Mouse (Mus musculus): ENCODE data around the gene Gpr156. TPM values are rescaled to one million over a fixed set of nuclear protein-coding genes. Genes with fewer than 3 reads are reported as not detected.
A peak's percentile ranks its signal among the peaks of the same experiment; 100 is the strongest.

Gene Gpr156
- total RNA-seq, 2 experiments from 2014 or later = 1.2 to 1.5 TPM

GRCm38 (mm10) chr16:37916818-37917201 lies 514 bp downstream of the Gpr156 start:
- DNase-seq (ENCODE audit: low spot score in 2 of 2) = no peak

- no peak for DNase-seq (ENCODE audit: low spot score in 2 of 2)
These were observed 2.7 kb downstream of the Gpr156 start for GRCm38 (mm10) chr16:37919000-37919399.

GRCm38 (mm10) chr16:37920842-37921409 lies 4.6 kb downstream of the Gpr156 start:
- no peak for DNase-seq (ENCODE audit: low spot score in 2 of 2)

GRCm38 (mm10) chr16:37926087-37926486 lies 9.8 kb downstream of the Gpr156 start:
- no peak for DNase-seq (ENCODE audit: low spot score in 2 of 2)

GRCm38 (mm10) chr16:37927117-37927516 lies 10.8 kb downstream of the Gpr156 start:
- no peak for DNase-seq (ENCODE audit: low spot score in 2 of 2)

- DNase-seq (ENCODE audit: low spot score in 2 of 2) = no peak
These were observed 12.7 kb downstream of the Gpr156 start for GRCm38 (mm10) chr16:37929006-37929405.

GRCm38 (mm10) chr16:37929626-37930025 lies 13.3 kb downstream of the Gpr156 start:
- DNase-seq (ENCODE audit: low spot score in 2 of 2) = no peak

GRCm38 (mm10) chr16:37934932-37935331 lies 18.6 kb downstream of the Gpr156 start:
- DNase-seq (ENCODE audit: low spot score in 2 of 2) = no peak

- no peak for DNase-seq (ENCODE audit: low spot score in 2 of 2)
These were observed 21.0 kb downstream of the Gpr156 start for GRCm38 (mm10) chr16:37937276-37937675.

- DNase-seq (ENCODE audit: low spot score in 2 of 2) = no peak
These were observed 22.1 kb downstream of the Gpr156 start for GRCm38 (mm10) chr16:37938125-37939081.

GRCm38 (mm10) chr16:37939082-37939863 lies 23.0 kb downstream of the Gpr156 start:
- no peak for DNase-seq (ENCODE audit: low spot score in 2 of 2)

GRCm38 (mm10) chr16:37940291-37940690 lies 24.0 kb downstream of the Gpr156 start:
- DNase-seq (ENCODE audit: low spot score in 2 of 2) = no peak

- DNase-seq (ENCODE audit: low spot score in 2 of 2) = no peak
These were observed 27.4 kb downstream of the Gpr156 start for GRCm38 (mm10) chr16:37943701-37944100.

GRCm38 (mm10) chr16:37945031-37945796 lies 28.9 kb downstream of the Gpr156 start:
- DNase-seq (ENCODE audit: low spot score in 2 of 2) = no peak

GRCm38 (mm10) chr16:37947160-37947559 lies 30.9 kb downstream of the Gpr156 start:
- DNase-seq (ENCODE audit: low spot score in 2 of 2) = peak; percentile 26 to 37

GRCm38 (mm10) chr16:37948365-37948764 lies 32.1 kb downstream of the Gpr156 start:
- DNase-seq (ENCODE audit: low spot score in 2 of 2) = no peak

GRCm38 (mm10) chr16:37951171-37951570 lies 34.9 kb downstream of the Gpr156 start:
- no peak for DNase-seq (ENCODE audit: low spot score in 2 of 2)

- no peak for DNase-seq (ENCODE audit: low spot score in 2 of 2)
These were observed 36.9 kb downstream of the Gpr156 start for GRCm38 (mm10) chr16:37953186-37953585.

- DNase-seq (ENCODE audit: low spot score in 2 of 2) = no peak
These were observed 38.0 kb downstream of the Gpr156 start for GRCm38 (mm10) chr16:37953991-37954942.

All from adrenal gland, postnatal 4 days (tissue).